Mouse (Mus musculus): ENCODE measurements around the gene Rnf130. TPM values are rescaled to one million over a fixed set of nuclear protein-coding genes. Genes with fewer than 3 reads are reported as not detected.
"Not testable (repeated sequence)": the region's sequence is repeated elsewhere in the genome, so short reads cannot be mapped to it uniquely, and the experiment has no call there.

Gene Rnf130
- polyA plus RNA-seq, 1 experiment from 2014 or later, result 47.9 TPM

DNA sequence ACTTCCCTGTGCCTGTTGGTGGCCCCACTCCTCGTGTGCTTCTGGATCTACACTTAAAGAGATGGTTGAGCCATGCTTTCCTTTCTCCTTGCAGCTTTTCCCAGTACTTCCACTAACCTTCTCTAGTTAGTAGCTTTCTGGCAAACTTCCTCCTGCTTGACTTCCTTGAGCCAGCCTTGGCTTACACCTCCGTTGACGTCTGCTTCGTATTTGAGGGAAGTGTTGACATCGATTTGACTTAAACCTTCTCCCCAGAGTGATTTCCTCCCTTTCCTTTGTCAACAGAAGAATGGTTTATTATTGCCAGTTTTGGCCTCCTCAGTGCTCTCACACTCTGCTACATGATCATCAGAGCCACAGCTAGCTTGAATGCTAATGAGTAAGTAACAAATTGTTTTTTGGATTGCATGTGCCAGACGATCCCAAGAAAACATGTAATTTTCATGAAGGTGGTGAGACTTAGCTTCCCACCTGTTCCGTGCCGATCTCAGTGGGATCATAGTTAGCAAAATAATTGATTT lies 73.9 kb downstream of the Rnf130 start:
- Histone ChIP-seq H3K4me3 (replicated peaks) (no peak overlapping the region), H3K36me3 (no peaks in the 10 kb centered on the region), H3K9me3 (no peaks in the 10 kb centered on the region), H3K9ac (no peak overlapping the region), H3K27ac (no peak overlapping the region), H3K27me3 (replicated peaks) (no peaks in the 10 kb centered on the region), H3K4me2 (replicated peaks) (no peak overlapping the region), H3K4me1 (replicated peaks) (no peaks in the 10 kb centered on the region)
- 87% methylated on average over 8 of the region's 8 CpGs for WGBS
- ATAC-seq, result no peak

DNA sequence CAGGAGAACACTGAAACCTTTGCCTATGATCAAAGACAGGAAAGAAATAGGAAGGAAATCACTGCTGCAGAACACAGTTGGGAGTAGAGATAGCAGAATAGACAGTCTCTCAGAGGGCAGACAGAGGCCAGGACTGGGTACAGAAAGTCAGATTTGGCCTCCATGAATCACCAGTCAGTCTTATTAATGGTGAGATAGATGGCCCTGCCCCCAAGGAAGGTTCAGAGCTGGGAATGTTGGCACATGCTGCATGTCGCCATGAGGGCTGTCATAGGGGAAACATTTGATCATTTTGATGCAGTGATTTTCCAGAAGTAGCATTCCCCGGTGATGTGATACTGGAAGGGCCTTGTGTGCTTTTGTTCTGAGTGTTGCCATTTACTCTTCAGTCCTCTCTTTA lies 74.5 kb downstream of the Rnf130 start:
- H3K4me1 ChIP-seq (replicated peaks), result no peaks in the 10 kb centered on the region
- no peaks in the 10 kb centered on the region for H3K9me3 ChIP-seq
- no peak overlapping the region for H3K9ac ChIP-seq
- no peak overlapping the region for H3K4me3 ChIP-seq (replicated peaks)
- 92% methylated on average over 2 of the region's 2 CpGs for WGBS
- no peak overlapping the region for H3K4me2 ChIP-seq (replicated peaks)
- H3K27ac ChIP-seq, result no peak overlapping the region
- no peak for ATAC-seq
- H3K36me3 ChIP-seq, result no peaks in the 10 kb centered on the region
- no peaks in the 10 kb centered on the region for H3K27me3 ChIP-seq (replicated peaks)

DNA sequence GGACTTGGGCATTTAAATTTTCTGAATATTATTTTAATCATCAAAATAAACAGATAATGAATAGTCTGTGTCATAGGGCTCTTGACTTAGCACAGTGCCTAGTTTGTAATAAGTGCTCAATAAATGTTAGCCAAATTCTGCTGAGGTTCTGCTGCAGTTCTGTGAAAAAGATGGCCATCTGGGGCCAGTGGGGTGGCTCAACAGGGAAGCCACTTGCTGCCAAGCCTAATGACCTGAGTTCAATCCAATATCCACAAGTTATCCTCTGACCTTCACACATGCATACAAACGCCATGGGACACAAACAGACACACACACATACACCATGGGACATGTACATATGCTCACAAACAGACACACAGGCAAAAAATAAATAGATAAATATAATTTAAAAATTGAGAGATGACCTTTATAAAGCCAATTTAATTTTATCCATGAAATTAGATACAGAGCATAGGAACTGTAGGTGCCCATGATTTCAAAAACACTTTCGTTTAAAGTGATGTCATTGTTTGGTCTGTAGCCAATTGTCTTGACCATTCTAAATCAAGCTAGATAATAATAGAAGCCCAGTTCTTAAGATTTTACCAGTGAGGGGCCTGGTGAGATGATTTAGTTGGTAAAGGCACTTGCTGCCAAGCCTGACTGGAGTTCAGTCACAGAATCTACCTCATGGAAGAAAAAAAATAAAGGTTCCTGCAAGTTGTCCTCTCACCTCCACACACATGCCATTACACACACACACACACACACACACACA lies 75.6 kb downstream of the Rnf130 start:
- Histone ChIP-seq H3K27ac (no peak overlapping the region), H3K4me1 (replicated peaks) (no peaks in the 10 kb centered on the region), H3K9me3 (no peaks in the 10 kb centered on the region), H3K27me3 (replicated peaks) (no peaks in the 10 kb centered on the region), H3K9ac (no peak overlapping the region), H3K4me2 (replicated peaks) (no peak overlapping the region), H3K4me3 (replicated peaks) (no peak overlapping the region), H3K36me3 (no peaks in the 10 kb centered on the region)
- whole genome bisulfite sequencing, result 85% methylated on average over 2 of the region's 2 CpGs
- no peak for ATAC-seq

DNA sequence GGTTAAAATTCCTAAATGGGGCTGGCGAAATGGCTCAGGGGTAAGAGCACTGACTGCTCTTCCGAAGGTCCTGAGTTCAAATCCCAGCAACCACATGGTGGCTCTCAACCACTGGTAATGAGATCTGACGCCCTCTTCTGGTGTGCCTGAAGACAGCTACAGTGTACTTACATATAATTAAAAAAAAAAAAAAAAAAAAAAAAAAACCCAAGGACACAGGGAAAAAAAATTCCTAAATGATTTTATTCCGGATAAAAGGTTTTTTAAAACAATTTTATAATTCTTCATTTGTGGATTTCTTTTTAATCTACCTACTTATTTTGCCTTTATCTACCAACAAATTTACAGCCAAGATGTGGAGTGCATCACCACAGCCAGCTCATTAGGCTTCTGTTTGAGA lies 76.8 kb downstream of the Rnf130 start:
- H3K9ac ChIP-seq; H3K4me1 ChIP-seq (replicated peaks); ATAC-seq; H3K9me3 ChIP-seq; H3K4me2 ChIP-seq (replicated peaks); H3K27ac ChIP-seq; H3K36me3 ChIP-seq; H3K4me3 ChIP-seq (replicated peaks); H3K27me3 ChIP-seq (replicated peaks): not testable (repeated sequence)
- 93% methylated on average over 4 of the region's 4 CpGs for WGBS

DNA sequence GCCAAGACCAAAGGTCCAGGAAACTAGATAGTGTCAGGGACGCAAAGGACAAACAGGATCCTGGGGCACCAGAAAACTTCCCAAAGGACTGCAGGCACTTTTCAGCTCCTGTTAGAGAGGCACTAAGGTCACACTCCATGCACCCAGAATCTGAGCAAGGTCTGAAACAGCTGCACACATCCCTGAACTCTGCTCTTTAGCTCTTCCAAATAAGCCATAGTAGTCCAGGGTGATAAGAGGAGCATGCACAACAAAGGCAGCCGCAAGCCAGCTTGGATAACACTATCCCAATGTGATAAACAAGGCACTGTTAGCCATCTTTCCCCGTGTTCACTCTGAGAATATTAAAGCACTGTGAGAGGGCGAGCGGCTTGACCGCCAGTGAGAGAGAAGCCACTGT lies 78.9 kb downstream of the Rnf130 start:
- no peaks in the 10 kb centered on the region for H3K36me3 ChIP-seq
- no peak overlapping the region for H3K27ac ChIP-seq
- H3K4me1 ChIP-seq (replicated peaks), result no peaks in the 10 kb centered on the region
- H3K27me3 ChIP-seq (replicated peaks), result no peaks in the 10 kb centered on the region
- no peak overlapping the region for H3K4me3 ChIP-seq (replicated peaks)
- H3K4me2 ChIP-seq (replicated peaks), result no peak overlapping the region
- WGBS, result 85% methylated on average over 6 of the region's 6 CpGs
- no peak overlapping the region for H3K9ac ChIP-seq
- H3K9me3 ChIP-seq, result no peaks in the 10 kb centered on the region
- no peak for ATAC-seq

DNA sequence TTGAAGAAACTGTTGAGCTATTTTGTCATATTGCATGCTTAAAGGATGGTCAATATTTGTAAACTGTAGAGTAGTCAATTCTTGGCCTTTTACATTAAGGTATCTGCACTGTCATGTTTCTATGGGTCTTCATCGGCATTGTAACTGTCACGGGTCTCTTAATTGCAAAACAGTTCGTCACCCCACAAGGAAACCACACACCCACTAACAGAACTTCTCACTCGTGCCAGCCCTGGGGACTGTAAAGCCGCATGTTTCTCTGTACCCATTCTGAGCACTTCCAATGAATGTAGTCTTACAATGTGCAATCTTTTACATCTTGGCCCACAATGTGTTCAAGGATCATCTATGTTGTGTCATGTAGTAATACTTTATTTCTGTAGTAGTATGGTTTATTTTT lies 80.1 kb downstream of the Rnf130 start:
- no peaks in the 10 kb centered on the region for H3K9me3 ChIP-seq
- ATAC-seq, result no peak

DNA sequence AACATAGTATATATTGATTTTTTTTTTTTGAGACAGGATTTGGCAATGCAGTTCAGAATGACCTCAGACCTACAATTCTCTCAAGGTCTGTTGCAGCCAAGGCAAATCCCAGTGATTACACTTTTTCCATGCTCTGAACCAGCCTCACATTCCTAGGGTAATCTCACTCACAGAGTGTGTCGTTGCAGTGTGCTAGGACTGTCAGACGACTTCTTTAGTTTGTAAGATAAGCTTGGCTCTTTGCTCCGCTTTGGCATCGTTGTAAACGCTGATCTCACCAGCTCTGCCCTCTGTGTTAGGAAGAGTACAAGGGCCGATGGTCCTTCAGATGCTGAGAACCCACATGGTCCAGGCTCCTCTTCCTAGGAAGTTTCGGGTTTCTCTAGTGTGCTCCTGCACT lies 80.9 kb downstream of the Rnf130 start:
- Histone ChIP-seq H3K27ac (no peak overlapping the region), H3K27me3 (replicated peaks) (no peaks in the 10 kb centered on the region), H3K4me2 (replicated peaks) (no peak overlapping the region), H3K9me3 (no peaks in the 10 kb centered on the region), H3K4me1 (replicated peaks) (no peaks in the 10 kb centered on the region), H3K9ac (no peak overlapping the region), H3K4me3 (replicated peaks) (no peak overlapping the region), H3K36me3 (no peaks in the 10 kb centered on the region)
- ATAC-seq, result no peak
- 73% methylated on average over 7 of the region's 7 CpGs for WGBS

More for the DNA sequence above, 80.1 kb downstream of the Rnf130 start:
- Histone ChIP-seq H3K4me1 (replicated peaks) (no peaks in the 10 kb centered on the region), H3K27me3 (replicated peaks) (no peaks in the 10 kb centered on the region), H3K36me3 (no peaks in the 10 kb centered on the region), H3K4me2 (replicated peaks) (no peak overlapping the region), H3K27ac (no peak overlapping the region), H3K4me3 (replicated peaks) (no peak overlapping the region), H3K9ac (no peak overlapping the region)
- WGBS, result 84% methylated on average over 5 of the region's 5 CpGs

DNA sequence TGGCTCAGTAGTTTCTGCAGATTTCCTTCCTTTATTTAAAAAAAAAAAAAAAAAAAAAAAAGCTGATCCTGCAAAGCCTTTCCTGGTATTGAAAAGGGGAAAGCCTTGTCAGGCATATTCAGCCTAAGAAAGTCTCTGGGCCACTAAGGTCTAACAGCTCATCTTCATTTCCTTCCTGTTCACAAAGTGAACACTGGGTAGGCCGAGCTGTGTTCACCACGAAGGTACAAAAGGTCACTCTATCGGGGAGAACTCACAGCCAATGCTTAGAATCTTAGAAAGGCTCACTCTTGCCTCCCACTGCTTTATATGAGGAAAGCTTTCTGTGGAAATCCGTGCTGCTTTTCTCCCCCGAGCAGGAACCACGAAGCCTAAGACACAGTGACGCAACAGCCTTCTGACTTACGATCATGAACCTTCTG lies 83.7 kb downstream of the Rnf130 start:
- 0 out of 2 replicates have a peak, but pooled peaks have one; percentile 20 for ATAC-seq
- no peak overlapping the region for H3K4me3 ChIP-seq (replicated peaks)
- H3K9me3 ChIP-seq, result no peaks in the 10 kb centered on the region
- H3K27ac ChIP-seq, result no peak overlapping the region
- WGBS, result 71% methylated on average over 8 of the region's 8 CpGs
- no peaks in the 10 kb centered on the region for H3K36me3 ChIP-seq
- no peak overlapping the region for H3K9ac ChIP-seq
- H3K4me1 ChIP-seq (replicated peaks), result no peaks in the 10 kb centered on the region
- no peak overlapping the region for H3K4me2 ChIP-seq (replicated peaks)
- no peaks in the 10 kb centered on the region for H3K27me3 ChIP-seq (replicated peaks)

DNA sequence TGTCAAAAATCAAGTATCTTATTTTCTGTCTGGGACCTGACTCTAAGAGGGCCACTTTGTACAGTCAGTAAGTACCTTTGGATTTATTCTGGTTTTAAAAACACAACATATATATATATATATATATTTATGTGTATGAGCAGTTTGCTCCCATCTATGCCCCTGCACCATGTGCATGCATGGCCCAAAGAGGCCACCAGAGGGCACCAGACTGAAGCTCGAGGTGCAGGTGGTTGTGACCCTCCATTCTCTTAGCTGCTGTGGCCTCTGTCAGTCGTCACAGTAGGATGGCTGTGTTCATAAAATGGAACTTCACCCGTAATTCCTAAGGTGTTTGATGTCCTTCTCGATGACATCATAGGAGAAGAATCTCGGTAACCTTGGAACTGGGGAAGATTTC lies 89.2 kb downstream of the Rnf130 start:
- Histone ChIP-seq H3K36me3 (no peaks in the 10 kb centered on the region), H3K4me2 (replicated peaks) (no peak overlapping the region), H3K27me3 (replicated peaks) (no peaks in the 10 kb centered on the region), H3K9ac (no peak overlapping the region), H3K4me1 (replicated peaks) (no peaks in the 10 kb centered on the region), H3K4me3 (replicated peaks) (no peak overlapping the region), H3K9me3 (no peaks in the 10 kb centered on the region), H3K27ac (no peak overlapping the region)
- peak; percentile 55 for ATAC-seq
- WGBS, result 23% methylated on average over 5 of the region's 5 CpGs

DNA sequence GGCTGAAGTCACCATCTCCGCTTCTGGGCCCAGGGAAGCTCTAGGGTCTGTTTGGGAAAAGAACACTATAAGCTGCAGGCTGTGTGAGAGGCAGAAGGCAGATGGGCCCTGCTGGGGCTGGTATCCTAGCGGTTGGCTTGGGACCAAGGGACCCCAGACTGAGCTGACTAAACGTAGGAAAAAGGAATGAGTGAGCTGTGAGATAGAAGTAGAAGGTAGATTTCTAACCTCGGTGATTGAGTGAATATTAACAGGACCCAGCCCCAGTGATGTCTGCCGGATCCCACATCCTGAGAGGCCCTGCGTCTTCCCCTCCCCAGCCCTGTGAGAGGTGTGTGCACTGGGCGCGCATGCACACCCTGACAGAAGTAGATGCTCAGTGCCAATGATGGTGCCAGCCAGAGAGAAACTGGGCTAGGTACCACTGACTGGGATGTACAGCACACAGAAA lies 97.5 kb downstream of the Rnf130 start:
- Histone ChIP-seq H3K36me3 (no peaks in the 10 kb centered on the region), H3K4me3 (replicated peaks) (no peak overlapping the region), H3K9me3 (no peaks in the 10 kb centered on the region), H3K4me1 (replicated peaks) (no peaks in the 10 kb centered on the region), H3K4me2 (replicated peaks) (no peak overlapping the region), H3K27me3 (replicated peaks) (no peaks in the 10 kb centered on the region), H3K27ac (no peak overlapping the region), H3K9ac (no peak overlapping the region)
- no peak for ATAC-seq
- 94% methylated on average over 8 of the region's 8 CpGs for WGBS

DNA sequence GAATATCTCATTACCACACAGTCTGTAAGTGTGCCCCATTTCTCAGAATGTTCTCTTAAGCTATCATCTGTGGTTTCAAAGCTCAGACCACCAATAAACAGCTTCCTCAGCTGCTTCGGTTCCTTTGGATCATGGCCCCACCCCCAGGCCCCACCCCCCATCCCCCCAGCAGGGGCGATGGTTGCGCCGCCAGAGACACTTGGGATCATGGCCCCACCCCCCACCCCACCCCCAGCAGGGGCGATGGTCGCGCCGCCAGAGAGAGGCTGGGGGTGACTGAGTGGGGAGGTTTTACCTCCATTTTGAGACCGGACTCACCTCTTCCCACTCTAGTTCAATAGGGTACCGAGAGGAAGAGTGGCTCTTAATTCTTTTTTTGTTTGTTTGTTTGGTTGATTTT lies 102.6 kb downstream of the Rnf130 start:
- Histone ChIP-seq H3K27ac (no peak overlapping the region), H3K4me1 (replicated peaks) (peaks cover 12% of the 10 kb centered on the region; the same call in 1 of the 2 replicates), H3K4me3 (replicated peaks) (no peak overlapping the region), H3K27me3 (replicated peaks) (no peaks in the 10 kb centered on the region), H3K9me3 (no peaks in the 10 kb centered on the region), H3K36me3 (no peaks in the 10 kb centered on the region), H3K9ac (no peak overlapping the region), H3K4me2 (replicated peaks) (peak overlapping the region; percentile 50)
- 9% methylated on average over 10 of the region's 10 CpGs for WGBS
- no peak for ATAC-seq

DNA sequence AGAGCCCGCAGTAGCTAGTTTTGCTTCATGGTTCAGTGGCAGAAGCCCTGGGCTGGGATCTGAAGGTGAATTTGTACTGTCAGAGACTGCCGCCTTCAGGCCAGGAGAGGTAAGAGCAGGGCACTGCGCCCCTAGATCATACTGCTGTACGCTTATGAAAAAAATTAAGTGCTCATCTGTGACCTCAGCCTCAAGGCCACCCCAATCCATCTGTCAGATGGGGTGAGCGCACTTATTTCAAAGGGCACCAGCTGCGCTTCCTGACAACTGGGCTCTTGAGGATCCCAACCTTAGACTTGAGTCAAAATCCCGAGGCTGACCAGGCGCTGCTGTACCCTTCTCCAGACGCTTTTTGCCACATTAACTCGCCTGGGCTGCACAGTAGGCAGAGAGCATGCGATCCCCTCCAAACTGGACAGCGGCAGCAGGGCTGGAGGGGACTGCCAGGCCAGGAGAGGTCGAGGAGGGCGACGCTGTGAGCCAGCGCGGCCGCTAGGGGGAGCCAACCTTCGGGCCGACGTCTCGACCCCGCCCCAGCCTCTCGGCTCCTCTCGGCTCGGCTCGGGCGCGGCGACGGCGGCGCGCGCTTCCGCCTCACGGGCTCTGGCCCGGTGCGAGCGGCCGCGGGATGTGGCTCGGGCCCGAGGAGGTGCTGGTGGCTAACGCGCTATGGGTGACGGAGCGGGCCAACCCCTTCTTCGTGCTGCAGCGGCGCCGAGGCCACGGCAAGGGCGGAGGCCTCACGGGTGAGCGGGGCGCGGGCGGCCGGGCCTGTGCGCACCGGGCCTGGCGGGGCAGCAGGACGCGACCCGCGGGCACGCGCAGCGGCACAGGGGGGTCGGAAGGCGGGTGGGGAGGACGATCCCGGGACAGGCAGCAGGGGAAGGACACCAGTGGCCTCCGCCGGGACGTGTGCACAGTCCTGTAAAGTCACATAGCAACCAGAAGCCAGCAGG lies 105.9 kb downstream of the Rnf130 start, which contains the start of gene Tbc1d9b:
Gene Tbc1d9b, plus strand, starts transcription at position 586 of the 956 bp plus-strand sequence.
- Histone ChIP-seq H3K9ac (peak within 1 kb of the TSS; percentile 99), H3K4me3 (replicated peaks) (peak within 1 kb of the TSS; percentile 83), H3K4me2 (replicated peaks) (peak within 1 kb of the TSS; percentile 88), H3K9me3 (no peaks in the 10 kb centered on the region), H3K27me3 (replicated peaks) (no peaks in the 10 kb centered on the region), H3K4me1 (replicated peaks) (peaks cover 18% of the 10 kb centered on the region), H3K27ac (peak within 1 kb of the TSS; percentile 73), H3K36me3 (0 out of 2 replicates have a peak, but pooled peaks cover 4% of the 10 kb centered on the region)
- WGBS, result under 1% methylated on average over 77 of the region's 77 CpGs
- peak; percentile 97 for ATAC-seq

Data from intestine, embryonic 15.5 days (tissue).